Mouse (Mus musculus): ENCODE measurements around the gene Ap4m1. TPM values are rescaled to one million over a fixed set of nuclear protein-coding genes. Genes with fewer than 3 reads are reported as not detected.
A peak's percentile ranks its signal among the peaks of the same experiment; 100 is the strongest.

The Ap4m1 gene
- polyA plus RNA-seq, 1 experiment from 2014 or later, result 32.7 TPM

DNA sequence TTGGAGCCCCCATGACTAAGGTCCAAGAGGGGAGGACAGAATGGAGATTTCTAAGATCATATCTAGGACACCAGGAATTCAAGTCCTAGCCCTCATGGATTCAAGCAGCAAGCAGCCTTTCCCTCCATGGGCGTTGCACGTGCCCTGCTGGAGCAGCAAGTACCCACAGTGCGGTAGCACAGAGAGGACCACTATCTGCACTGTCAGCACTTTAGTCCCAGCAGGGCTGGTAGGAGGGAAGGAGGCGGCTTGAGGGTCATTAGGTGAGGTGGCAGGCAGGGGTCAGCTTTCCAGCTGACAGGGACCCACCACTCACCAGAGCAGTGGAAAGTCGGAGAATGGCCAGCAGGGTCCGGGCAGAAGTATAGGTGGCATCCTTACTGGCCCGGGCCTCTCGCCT, 6.2 kb upstream of the Ap4m1 start:
- WGBS, result 87% methylated on average over 8 of the region's 8 CpGs
- Histone ChIP-seq H3K4me1 (peaks cover 38% of the 10 kb centered on the region), H3K27ac (no peak overlapping the region), H3K36me3 (replicated peaks) (peaks cover 84% of the 10 kb centered on the region), H3K27me3 (ENCODE audit: poor library complexity, severe bottlenecking) (no peaks in the 10 kb centered on the region), H3K4me3 (peak overlapping the region; percentile 12; the same call in 1 of the 2 replicates), H3K9me3 (no peaks in the 10 kb centered on the region)
- no peak for DNase-seq (ENCODE audit: extremely low spot score, low spot score)

DNA sequence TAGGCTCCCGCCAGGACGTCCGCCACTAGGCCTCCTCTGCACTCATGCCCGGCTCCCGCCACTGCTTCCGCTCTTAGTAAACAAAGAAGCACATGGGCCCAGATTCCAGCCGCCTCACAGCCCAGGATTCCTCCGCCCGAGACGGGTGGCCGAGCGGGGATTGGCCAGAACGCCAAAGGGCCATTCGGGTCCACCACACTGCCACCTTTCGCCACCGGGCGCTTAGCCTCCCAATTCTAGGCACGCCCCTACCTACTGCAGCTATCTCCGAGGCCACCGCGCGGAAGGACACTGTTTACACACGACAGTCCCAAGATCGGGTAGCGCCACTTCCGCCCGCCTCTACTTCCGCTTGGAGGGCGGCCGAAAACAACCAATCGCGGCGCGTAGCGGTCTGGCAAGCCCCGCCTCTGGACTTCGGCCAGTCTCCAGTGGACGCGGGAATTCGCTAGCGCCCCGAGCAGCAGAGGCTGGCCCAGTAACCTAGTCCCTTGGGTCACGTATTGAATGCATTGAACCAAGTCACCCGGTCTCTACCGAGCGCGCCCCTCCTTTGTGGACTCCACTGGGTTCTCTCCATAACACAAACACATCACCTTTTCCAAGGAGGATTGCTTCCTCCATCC, 753 bp upstream of the Ap4m1 start:
- no peaks in the 10 kb centered on the region for H3K9me3 ChIP-seq
- H3K36me3 ChIP-seq (replicated peaks), result peaks cover 75% of the 10 kb centered on the region
- under 1% methylated on average over 47 of the region's 47 CpGs for WGBS
- peak overlapping the region; percentile 98 for H3K27ac ChIP-seq
- peak; percentile 97 for DNase-seq (ENCODE audit: extremely low spot score, low spot score)
- H3K4me1 ChIP-seq, result peaks cover 42% of the 10 kb centered on the region
- peak overlapping the region; percentile 85 for H3K4me3 ChIP-seq
- H3K27me3 ChIP-seq (ENCODE audit: poor library complexity, severe bottlenecking), result no peaks in the 10 kb centered on the region

DNA sequence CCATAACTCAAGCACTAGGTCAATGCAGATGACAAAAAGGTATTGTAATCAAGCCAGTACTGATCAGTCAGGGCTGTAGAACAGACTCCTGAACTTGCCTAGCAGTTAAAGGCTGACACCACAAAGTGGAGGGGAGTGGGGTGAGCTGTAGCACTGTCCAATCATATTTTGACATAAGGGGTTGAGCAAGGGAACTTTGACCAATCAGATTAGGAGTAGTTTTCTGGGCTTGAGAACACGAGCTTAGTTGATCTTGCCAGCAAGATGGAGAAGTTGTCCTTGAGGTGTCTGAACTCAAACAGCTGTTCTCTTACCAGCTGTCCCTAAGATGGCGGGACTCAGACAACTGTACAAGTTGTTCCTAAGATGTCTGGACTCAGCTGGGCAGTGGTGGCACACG, 1.4 kb downstream of the Ap4m1 start:
- DNase-seq (ENCODE audit: extremely low spot score, low spot score), result no peak
- H3K9me3 ChIP-seq, result no peaks in the 10 kb centered on the region
- H3K4me3 ChIP-seq, result peak overlapping the region; percentile 85; the same call in 1 of the 2 replicates
- no peaks in the 10 kb centered on the region for H3K27me3 ChIP-seq (ENCODE audit: poor library complexity, severe bottlenecking)
- peaks cover 36% of the 10 kb centered on the region for H3K4me1 ChIP-seq
- H3K27ac ChIP-seq, result no peak overlapping the region
- WGBS, result 88% methylated on average over 3 of the region's 3 CpGs
- H3K36me3 ChIP-seq (replicated peaks), result peaks cover 74% of the 10 kb centered on the region

DNA sequence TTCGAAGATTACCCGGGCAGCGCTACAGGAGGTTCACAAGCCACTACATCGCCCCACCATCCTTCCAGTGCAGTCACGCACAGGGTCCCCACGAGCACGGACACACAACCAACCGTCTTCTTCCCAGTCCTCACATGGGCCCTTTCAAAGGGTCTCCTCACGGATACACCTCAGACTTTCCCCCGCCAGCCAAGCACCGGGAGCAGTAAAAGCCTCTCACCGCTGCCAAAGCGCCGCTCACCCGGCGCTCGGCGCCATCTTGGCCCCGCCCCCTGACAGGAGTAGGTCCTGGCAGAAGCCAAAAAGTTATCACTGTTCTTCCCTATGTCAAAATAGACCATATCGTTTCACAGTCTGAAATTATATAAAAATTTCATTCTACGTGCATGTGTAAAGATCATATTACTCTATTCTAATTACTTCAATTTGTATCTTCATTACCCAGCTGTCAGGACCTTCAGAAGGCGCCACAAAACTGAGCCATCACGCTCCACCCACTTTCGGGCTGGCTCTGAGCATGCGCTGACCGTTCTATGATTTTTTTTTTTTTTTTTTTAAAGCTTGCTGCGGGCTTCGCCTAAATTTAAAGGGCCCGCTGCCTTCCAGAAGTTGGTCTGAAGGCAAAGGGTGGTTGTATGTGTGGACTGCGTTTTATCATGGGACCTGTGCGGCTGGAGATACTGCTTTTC, 15.3 kb downstream of the Ap4m1 start, which contains the start of the genes Taf6 and Cnpy4:
Gene Taf6 (minus strand): TSS at position 502 of the 689 bp plus-strand sequence.
Gene Cnpy4 (plus strand): TSS at position 536 of the 689 bp plus-strand sequence.
- H3K36me3 ChIP-seq (replicated peaks), result peaks cover 61% of the 10 kb centered on the region
- H3K27ac ChIP-seq, result peak within 1 kb of the TSS; percentile 93
- H3K4me1 ChIP-seq, result peaks cover 16% of the 10 kb centered on the region
- under 1% methylated on average over 31 of the region's 31 CpGs for WGBS
- no peaks in the 10 kb centered on the region for H3K27me3 ChIP-seq (ENCODE audit: poor library complexity, severe bottlenecking)
- H3K4me3 ChIP-seq, result peak within 1 kb of the TSS; percentile 78
- H3K9me3 ChIP-seq, result no peaks in the 10 kb centered on the region
- DNase-seq (ENCODE audit: extremely low spot score, low spot score), result peak; percentile 78

DNA sequence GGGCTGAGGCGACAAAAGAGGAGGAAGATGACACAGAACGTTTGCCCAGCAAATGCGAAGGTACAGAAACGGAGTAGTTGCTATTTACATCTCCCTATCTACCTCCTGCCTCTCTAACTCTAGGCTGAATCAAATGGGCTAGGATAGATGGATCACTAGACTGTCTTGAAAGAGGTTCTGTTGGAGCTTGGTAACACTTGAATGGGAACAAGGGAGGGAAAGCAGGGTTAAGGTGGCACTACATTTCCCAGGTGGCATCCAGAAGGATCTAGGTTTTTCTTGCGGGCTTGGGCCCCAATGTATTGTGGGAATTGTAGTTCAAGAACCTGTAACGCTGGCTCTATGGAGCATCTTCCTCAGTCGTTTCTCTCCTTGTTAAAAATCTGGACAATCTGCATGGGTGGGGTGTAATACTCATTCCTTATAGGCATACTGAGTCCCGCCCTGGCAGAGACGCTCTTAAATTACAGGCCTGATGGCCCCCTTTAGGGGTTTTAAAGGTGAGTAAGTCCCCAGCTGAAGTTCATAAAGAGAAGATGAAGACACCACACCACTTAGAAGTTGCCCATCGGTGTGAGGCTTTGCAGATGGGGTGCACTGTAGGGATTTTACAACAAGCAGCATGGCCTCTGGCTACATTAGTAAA, 16.0 kb downstream of the Ap4m1 start:
- H3K9me3 ChIP-seq, result no peaks in the 10 kb centered on the region
- WGBS, result 1% methylated on average over 10 of the region's 10 CpGs
- DNase-seq (ENCODE audit: extremely low spot score, low spot score), result peak; percentile 65
- peak overlapping the region; percentile 93 for H3K27ac ChIP-seq
- H3K27me3 ChIP-seq (ENCODE audit: poor library complexity, severe bottlenecking), result no peaks in the 10 kb centered on the region
- peaks cover 61% of the 10 kb centered on the region for H3K36me3 ChIP-seq (replicated peaks)
- H3K4me1 ChIP-seq, result peaks cover 16% of the 10 kb centered on the region
- peak overlapping the region; percentile 78 for H3K4me3 ChIP-seq

DNA sequence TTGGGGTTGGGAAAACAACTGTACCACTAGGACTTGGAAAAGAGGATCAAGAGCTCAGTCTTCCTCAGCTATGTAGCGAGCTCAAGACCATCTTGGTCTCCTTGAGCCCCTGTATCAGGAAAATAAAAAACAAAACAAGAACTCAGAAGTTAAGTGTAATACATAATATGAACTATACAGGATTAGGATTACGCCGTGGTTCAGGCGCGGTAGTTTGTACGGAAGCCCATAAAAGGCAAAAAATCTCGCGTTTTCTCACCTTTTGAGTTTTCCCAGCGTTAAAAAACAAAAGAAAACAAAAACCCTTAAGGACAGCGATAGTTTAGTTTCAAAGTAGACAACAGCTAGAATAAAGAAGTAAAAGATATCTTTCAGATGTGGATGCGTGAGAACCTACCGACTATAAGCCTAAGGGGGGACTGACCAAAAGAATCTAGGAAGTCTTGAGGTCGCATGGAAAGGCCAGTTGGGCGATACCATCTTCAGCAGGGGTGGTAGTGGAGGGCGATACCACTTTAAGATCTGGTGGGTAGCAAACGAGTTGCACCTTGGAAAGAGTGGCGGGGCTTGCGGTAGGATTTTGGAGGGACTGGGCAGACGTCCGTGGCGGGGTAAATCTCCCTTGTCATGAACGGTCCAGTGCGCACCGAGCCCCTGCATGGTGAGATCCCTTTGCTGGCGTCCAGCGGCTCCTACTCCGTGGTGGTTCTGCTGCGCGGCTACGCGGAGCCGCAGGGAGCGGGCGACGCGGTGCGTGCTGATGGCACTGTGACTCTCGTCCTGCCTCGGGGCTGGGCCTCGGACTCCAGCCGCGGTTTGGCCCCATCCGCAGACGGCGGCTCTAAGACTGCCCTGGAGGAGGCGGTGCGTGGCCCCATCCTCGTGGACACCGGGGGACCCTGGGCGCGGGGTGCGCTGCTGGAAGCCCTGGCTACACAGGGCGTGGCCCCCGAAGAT, 22.2 kb downstream of the Ap4m1 start, which contains the start of gene Mblac1:
Gene Mblac1 (plus strand): TSS at position 544 of the 957 bp plus-strand sequence.
- peaks cover 46% of the 10 kb centered on the region for H3K36me3 ChIP-seq (replicated peaks)
- H3K27ac ChIP-seq, result peak within 1 kb of the TSS; percentile 95
- H3K4me3 ChIP-seq, result peak within 1 kb of the TSS; percentile 82
- H3K4me1 ChIP-seq, result peaks cover 22% of the 10 kb centered on the region
- no peaks in the 10 kb centered on the region for H3K27me3 ChIP-seq (ENCODE audit: poor library complexity, severe bottlenecking)
- WGBS, result 8% methylated on average over 54 of the region's 54 CpGs
- DNase-seq (ENCODE audit: extremely low spot score, low spot score), result peak; percentile 84
- H3K9me3 ChIP-seq, result no peaks in the 10 kb centered on the region

DNA sequence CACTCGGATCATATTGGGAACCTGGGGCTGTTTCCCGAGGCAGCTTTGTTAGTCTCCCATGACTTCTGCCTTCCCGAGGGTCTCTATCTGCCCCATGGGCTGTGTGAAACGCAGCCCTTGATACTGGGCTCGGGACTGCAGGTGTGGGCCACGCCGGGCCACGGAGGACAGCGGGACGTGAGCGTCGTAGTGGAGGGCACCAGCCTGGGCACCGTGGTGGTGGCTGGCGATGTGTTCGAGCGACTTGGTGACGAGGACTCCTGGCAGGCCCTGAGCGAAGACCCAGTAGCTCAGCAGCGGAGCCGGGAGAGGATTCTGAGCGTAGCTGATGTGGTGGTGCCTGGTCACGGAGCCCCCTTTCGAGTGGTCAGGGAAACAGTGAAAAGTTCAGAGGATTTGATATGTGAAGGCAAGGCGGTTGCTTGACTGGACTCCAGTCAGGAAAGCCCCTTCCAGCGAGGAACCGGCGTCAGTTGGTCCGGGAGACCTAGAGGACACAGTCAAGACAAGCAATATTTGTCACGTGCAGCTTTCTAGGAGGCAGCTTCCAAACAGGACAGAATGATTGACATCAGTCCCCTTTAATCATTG, 23.0 kb downstream of the Ap4m1 start:
- H3K36me3 ChIP-seq (replicated peaks), result peaks cover 38% of the 10 kb centered on the region
- H3K27me3 ChIP-seq (ENCODE audit: poor library complexity, severe bottlenecking), result no peaks in the 10 kb centered on the region
- H3K4me1 ChIP-seq, result peaks cover 22% of the 10 kb centered on the region
- peak overlapping the region; percentile 82 for H3K4me3 ChIP-seq
- H3K27ac ChIP-seq, result peak overlapping the region; percentile 95
- 4% methylated on average over 29 of the region's 29 CpGs for WGBS
- DNase-seq (ENCODE audit: extremely low spot score, low spot score), result peak; percentile 63
- no peaks in the 10 kb centered on the region for H3K9me3 ChIP-seq

DNA sequence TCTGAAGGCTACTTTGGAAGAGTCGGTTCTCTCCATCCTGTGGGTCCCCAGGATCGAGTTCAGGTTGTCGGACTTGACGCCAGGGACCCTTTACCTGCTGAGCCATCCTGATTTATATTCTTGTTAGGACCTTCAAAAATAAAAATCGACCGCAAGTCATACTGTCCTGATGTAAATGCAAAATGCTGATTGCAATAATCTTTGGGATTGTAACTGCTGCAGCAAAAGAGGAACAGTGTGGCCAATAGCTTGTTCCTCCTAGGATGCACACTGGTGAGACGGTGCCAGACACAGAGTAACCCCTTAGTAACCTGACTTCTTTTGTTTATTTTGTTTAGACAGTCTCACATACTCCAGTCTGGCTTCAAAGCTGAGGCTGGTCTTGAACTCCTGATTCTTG, 23.7 kb downstream of the Ap4m1 start:
- peak overlapping the region; percentile 82; the same call in 1 of the 2 replicates for H3K4me3 ChIP-seq
- WGBS, result 88% methylated on average over 7 of the region's 7 CpGs
- no peak for DNase-seq (ENCODE audit: extremely low spot score, low spot score)
- no peaks in the 10 kb centered on the region for H3K27me3 ChIP-seq (ENCODE audit: poor library complexity, severe bottlenecking)
- H3K9me3 ChIP-seq, result no peaks in the 10 kb centered on the region
- peaks cover 32% of the 10 kb centered on the region for H3K36me3 ChIP-seq (replicated peaks)
- H3K4me1 ChIP-seq, result peaks cover 22% of the 10 kb centered on the region
- H3K27ac ChIP-seq, result peak overlapping the region; percentile 95; the same call in 1 of the 2 replicates

DNA sequence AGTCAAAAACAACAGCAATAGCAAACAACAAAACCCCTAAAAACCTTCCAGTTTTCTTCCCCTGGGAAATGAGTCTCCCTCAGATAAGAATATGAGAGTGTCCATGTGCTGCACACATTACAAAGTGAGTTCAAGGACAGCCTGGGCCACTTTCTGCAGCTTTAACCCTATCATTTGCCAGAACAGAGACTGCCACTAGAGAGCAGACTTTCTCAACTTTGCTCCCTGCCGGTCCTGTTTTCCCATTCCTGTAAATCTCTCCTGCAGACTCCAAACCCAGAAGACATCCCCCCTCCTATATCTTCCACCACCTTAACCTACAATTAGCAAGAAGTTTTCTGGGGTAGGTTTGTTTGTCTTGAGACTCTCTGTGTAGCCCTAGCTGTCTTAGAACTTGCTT, 27.8 kb downstream of the Ap4m1 start:
- H3K4me1 ChIP-seq, result peaks cover 10% of the 10 kb centered on the region
- 28% methylated on average over 1 of the region's 1 CpGs for WGBS
- no peak for DNase-seq (ENCODE audit: extremely low spot score, low spot score)
- H3K4me3 ChIP-seq, result no peak overlapping the region
- peaks cover 7% of the 10 kb centered on the region; the same call in 1 of the 2 replicates for H3K9me3 ChIP-seq
- no peak overlapping the region for H3K27ac ChIP-seq
- no peaks in the 10 kb centered on the region for H3K27me3 ChIP-seq (ENCODE audit: poor library complexity, severe bottlenecking)
- H3K36me3 ChIP-seq (replicated peaks), result no peaks in the 10 kb centered on the region

DNA sequence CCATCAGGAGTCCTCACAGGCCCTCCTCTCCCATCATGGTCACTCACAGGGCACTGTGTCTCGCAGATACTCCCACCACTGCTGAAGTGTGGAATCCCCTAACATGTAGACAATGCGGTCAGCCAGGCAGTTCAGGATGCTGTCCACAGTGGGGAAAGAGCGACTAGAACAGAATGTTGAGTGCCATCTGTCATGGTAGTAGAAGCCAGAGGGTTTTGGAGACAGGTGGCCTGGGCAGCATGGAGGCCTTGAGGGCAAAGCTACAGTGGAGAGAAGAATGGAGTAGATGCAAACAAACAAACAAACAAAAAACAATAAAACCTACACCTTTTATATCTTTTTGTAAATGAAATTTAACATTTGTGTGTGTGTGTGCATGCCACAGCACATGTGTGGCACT, 30.3 kb downstream of the Ap4m1 start:
- 81% methylated on average over 3 of the region's 3 CpGs for WGBS
- no peak overlapping the region for H3K27ac ChIP-seq

DNA sequence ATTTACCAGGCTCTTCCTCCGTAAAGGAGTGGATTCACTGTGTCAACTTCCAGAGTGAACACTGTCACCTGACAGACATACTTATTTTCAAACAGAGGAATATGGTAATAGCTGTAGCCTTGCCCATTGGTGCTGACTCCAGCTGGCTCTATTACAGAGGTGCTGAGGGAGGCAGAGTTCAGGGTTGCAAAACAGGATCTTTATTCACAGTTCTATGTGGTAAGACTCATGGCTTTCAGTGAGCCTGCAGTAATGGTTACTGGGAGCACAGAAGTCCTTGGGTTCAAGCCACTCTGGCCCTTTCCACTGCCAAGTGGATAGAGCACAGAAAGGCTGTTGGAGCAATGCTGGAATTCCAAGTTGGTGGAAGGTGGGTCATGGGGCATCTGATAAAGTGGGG, 35.5 kb downstream of the Ap4m1 start:
- Histone ChIP-seq H3K36me3 (replicated peaks) (no peaks in the 10 kb centered on the region), H3K4me1 (no peaks in the 10 kb centered on the region), H3K9me3 (peaks cover 20% of the 10 kb centered on the region; the same call in 1 of the 2 replicates), H3K4me3 (no peak overlapping the region), H3K27me3 (ENCODE audit: poor library complexity, severe bottlenecking) (no peaks in the 10 kb centered on the region), H3K27ac (no peak overlapping the region)
- 95% methylated on average over 1 of the region's 1 CpGs for WGBS
- DNase-seq (ENCODE audit: extremely low spot score, low spot score), result no peak

More for the DNA sequence above, 30.3 kb downstream of the Ap4m1 start:
- Histone ChIP-seq H3K4me3 (no peak overlapping the region), H3K9me3 (peaks cover 14% of the 10 kb centered on the region; the same call in 1 of the 2 replicates), H3K36me3 (replicated peaks) (no peaks in the 10 kb centered on the region), H3K4me1 (no peaks in the 10 kb centered on the region), H3K27me3 (ENCODE audit: poor library complexity, severe bottlenecking) (no peaks in the 10 kb centered on the region)
- DNase-seq (ENCODE audit: extremely low spot score, low spot score), result no peak

Measured in forebrain, embryonic 10.5 days (tissue).